15 mouse cellular contexts compared by ENCODE assay signal in the genomic region with DNA sequence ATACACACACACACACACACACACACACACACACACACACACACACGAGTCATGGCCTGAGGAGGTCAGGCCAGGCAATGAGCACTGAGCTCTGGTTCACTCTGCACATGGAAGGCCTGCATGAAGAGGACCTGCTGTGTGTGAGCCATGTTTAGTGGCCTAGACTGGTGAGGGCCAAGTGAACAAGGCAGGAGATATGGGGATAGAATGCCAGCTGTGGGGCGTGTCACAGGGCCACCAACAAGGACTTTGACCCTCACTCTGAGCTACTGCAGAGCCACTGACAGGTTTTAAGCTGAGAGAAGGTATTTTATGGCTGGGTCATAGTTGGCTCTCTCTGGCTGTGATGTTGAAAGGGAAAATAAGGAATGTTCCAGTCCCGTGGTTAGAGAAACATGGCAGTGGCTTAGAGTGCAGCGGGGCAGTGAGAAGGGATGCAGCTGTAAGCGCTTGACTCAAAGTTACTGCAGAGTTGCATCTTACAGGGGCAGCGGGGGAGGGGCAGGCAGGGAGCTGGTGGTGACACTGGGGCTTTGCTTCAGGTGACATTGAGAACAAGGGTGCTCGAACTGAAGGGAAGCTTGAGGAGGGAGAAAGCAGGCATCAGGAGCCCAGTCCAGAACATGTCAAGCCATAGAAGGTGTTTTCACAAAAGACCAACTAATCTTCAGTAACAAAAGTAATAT.
DNase-seq lines count a peak whose midpoint lies in the region; ATAC-seq lines count a peak whose summit lies in the region.
"Had no signal": no experiment of that assay in that cellular context is flagged by ENCODE, and none has a peak within 500 bp of the region (broad histone marks: within the 10 kb centered on the region; RNA-seq: fewer than 3 reads in every experiment).

No protein-coding gene starts in this region.

- H3K36me3 ChIP-seq in hindbrain, embryonic 15.5 days = no peaks in the 10 kb centered on the region; the same call in 1 of the 2 replicates
- H3K36me3 ChIP-seq in hindbrain, embryonic 10.5 days = peaks cover 9% of the 10 kb centered on the region; the same call in 1 of the 2 replicates
- H3K36me3 ChIP-seq in forebrain, embryonic 10.5 days (replicated peaks) = peaks cover 25% of the 10 kb centered on the region
- H3K36me3 ChIP-seq: limb, embryonic 15.5 days had no signal

- ATAC-seq in hindbrain, embryonic 15.5 days (ENCODE audit: low FRiP score, low read depth) = 0 out of 2 replicates have a peak, but pooled peaks have one; percentile 27
- ATAC-seq: forebrain, postnatal 0 days; Patski had no signal

- H3K27me3 ChIP-seq in hindbrain, embryonic 15.5 days = no peaks in the 10 kb centered on the region
- no peaks in the 10 kb centered on the region for H3K27me3 ChIP-seq in hindbrain, embryonic 10.5 days (ENCODE audit: insufficient read depth, poor library complexity, severe bottlenecking)
- no peaks in the 10 kb centered on the region for H3K27me3 ChIP-seq in forebrain, embryonic 10.5 days (ENCODE audit: poor library complexity, severe bottlenecking)
- H3K27me3 ChIP-seq: limb, embryonic 15.5 days; neural tube, embryonic 13.5 days had no signal

- 71% methylated on average over 7 of the region's 7 CpGs for WGBS in hindbrain, embryonic 15.5 days
- WGBS in hindbrain, embryonic 10.5 days = 67% methylated on average over 7 of the region's 7 CpGs
- 40% methylated on average over 7 of the region's 7 CpGs for WGBS in large intestine, adult 2 months
- 75% methylated on average over 7 of the region's 7 CpGs for whole genome bisulfite sequencing in forebrain, embryonic 10.5 days

- no peak overlapping the region for H3K4me2 ChIP-seq in hindbrain, embryonic 15.5 days
- H3K4me2 ChIP-seq: limb, embryonic 15.5 days; neural tube, embryonic 13.5 days had no signal

- no peak overlapping the region for H3K9ac ChIP-seq in hindbrain, embryonic 15.5 days
- H3K9ac ChIP-seq: forebrain, postnatal 0 days; limb, embryonic 15.5 days; neural tube, embryonic 13.5 days had no signal

- DNase-seq in hindbrain, embryonic 10.5 days (ENCODE audit: low spot score) = no peak
- peak; percentile 32 for DNase-seq in thymus, postnatal 14 days
- DNase-seq in thymus, postnatal 25 days = no peak
- peak; percentile 70 for DNase-seq in large intestine, adult 2 months (ENCODE audit: low read depth, low spot score)
- DNase-seq in yolk sac, embryonic 10.5 days (ENCODE audit: low spot score) = peak; percentile 19
- DNase-seq in forebrain, embryonic 10.5 days (ENCODE audit: extremely low spot score, low spot score) = no peak
- DNase-seq: cerebellum, postnatal 36 days; forebrain, postnatal 0 days; lung, postnatal 36 days; retina, postnatal 1 day had no signal

- H3K4me3 ChIP-seq in hindbrain, embryonic 15.5 days = no peak overlapping the region
- no peak overlapping the region for H3K4me3 ChIP-seq in hindbrain, embryonic 10.5 days
- H3K4me3 ChIP-seq in forebrain, embryonic 10.5 days = no peak overlapping the region
- H3K4me3 ChIP-seq: left cerebral cortex, adult 2 months; limb, embryonic 15.5 days; neural tube, embryonic 13.5 days had no signal

- no peak overlapping the region for H3K27ac ChIP-seq in hindbrain, embryonic 15.5 days (replicated peaks)
- no peak overlapping the region for H3K27ac ChIP-seq in hindbrain, embryonic 10.5 days
- H3K27ac ChIP-seq in forebrain, embryonic 10.5 days = no peak overlapping the region
- H3K27ac ChIP-seq: left cerebral cortex, adult 2 months; limb, embryonic 15.5 days; neural tube, embryonic 13.5 days had no signal

- no peaks in the 10 kb centered on the region for H3K4me1 ChIP-seq in hindbrain, embryonic 15.5 days (replicated peaks)
- peaks cover 6% of the 10 kb centered on the region; the same call in 1 of the 2 replicates for H3K4me1 ChIP-seq in hindbrain, embryonic 10.5 days (replicated peaks)
- peaks cover 5% of the 10 kb centered on the region for H3K4me1 ChIP-seq in forebrain, embryonic 10.5 days
- H3K4me1 ChIP-seq: limb, embryonic 15.5 days had no signal

- H3K9me3 ChIP-seq in hindbrain, embryonic 15.5 days = no peaks in the 10 kb centered on the region
- no peaks in the 10 kb centered on the region for H3K9me3 ChIP-seq in hindbrain, embryonic 10.5 days
- H3K9me3 ChIP-seq in forebrain, embryonic 10.5 days = no peaks in the 10 kb centered on the region
- H3K9me3 ChIP-seq: limb, embryonic 15.5 days; neural tube, embryonic 13.5 days had no signal

Comparison
In these comparisons a context has a peak if more than half of its experiments do, and no peak if none do; other contexts are left out.
1. DNase-seq: peak in thymus, postnatal 14 days (single experiment), large intestine, adult 2 months (single experiment) and yolk sac, embryonic 10.5 days (single experiment); none in hindbrain, embryonic 10.5 days (single experiment), thymus, postnatal 25 days (single experiment) and forebrain, embryonic 10.5 days (single experiment).